Mouse (Mus musculus): ENCODE results near the gene Dnajb1. TPM values are rescaled to one million over a fixed set of nuclear protein-coding genes. Genes with fewer than 3 reads are reported as not detected.
A peak's percentile ranks its signal among the peaks of the same experiment; 100 is the strongest.

Dnajb1 gene
- polyA plus RNA-seq (2015; fragmentation: Nextera tagmentation; extraction: Ambion mirVana) = 26.1 and 28.8 TPM in 2 replicates

DNA sequence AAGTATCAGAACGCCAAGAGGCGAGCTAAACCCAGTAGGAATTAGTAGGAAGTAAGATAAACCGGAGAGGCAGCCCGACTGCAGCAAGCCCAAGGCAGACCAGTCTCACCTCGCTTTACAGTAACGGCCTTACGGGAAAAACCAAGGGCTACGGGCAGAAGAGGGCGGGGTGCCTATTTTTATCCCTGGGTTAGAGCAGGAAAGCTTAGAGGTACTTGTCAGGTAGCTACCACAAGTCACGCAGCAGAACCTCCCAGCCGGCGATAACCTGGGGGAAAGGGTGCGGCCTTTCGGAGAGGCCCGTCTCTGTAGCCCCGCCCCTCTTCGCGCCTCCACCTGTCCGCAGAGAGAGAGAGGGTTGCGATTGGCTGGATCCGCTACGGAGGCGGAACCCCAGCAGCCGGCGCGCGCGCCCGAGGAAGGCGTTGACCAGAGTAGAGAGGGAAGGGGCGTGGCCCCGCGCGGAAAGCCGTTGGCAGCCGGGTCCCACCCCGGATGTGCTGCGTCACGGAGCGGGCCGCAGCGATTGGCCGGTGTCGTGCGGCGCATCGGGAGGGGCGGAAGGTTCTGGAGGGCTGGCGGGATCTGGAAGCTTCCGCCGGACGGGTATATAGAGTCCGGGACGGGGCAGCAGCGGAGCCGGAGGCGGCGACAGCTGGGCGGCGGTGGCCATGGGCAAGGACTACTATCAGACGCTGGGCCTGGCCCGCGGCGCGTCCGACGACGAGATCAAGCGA, at the start of gene Dnajb1, which contains the start of gene Tecr:
TSS of gene Dnajb1 (plus strand) at position 533 of the 737 bp plus-strand sequence.
TSS of gene Tecr (minus strand) at position 311 of the 737 bp plus-strand sequence.
- Histone ChIP-seq H3K4me1 (replicated peaks; ENCODE audit: control insufficient read depth, insufficient read depth, low read length) (no peaks in the 10 kb centered on the region), H3K9ac (ENCODE audit: low read depth, low read length) (peak within 1 kb of the TSS; percentile 72), H3K27me3 (replicated peaks; ENCODE audit: control insufficient read depth, insufficient read depth, low read length) (no peaks in the 10 kb centered on the region), H3K4me2 (replicated peaks; ENCODE audit: low read depth) (peak within 1 kb of the TSS; percentile 69), H3K36me3 (ENCODE audit: control insufficient read depth, insufficient read depth) (peaks cover 31% of the 10 kb centered on the region), H3K27ac (ENCODE audit: low read depth, low read length) (peak within 1 kb of the TSS; percentile 94), H3K9me3 (ENCODE audit: control insufficient read depth) (no peaks in the 10 kb centered on the region), H3K4me3 (ENCODE audit: low read depth, low read length) (peak within 1 kb of the TSS; percentile 64)
- WGBS = under 1% methylated on average over 69 of the region's 69 CpGs
- TF ChIP-seq CTCF (IDR thresholded peaks at IDR 0.05; ENCODE audit: low read depth) = no peak
- peak; percentile 96 for ATAC-seq

DNA sequence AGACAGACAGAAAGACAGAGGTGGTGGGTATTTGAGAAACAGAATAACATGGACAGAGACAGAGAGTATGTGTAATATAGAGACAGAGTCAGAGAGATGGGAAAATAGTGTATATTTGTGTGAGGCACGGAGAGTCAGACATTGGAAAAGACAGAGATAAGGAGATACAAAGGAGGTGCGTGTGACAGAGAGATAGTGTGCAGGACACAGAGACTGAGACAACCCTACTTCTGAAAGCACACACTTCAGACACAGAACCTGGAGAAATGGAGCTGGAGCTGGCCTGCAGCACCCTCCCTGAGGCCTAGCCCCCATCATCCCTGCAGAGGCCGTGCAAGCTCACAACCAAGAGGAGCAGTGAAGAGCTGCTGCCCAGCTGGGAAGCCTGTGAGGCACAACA, 45.3 kb upstream of the Dnajb1 start:
- Histone ChIP-seq H3K36me3 (ENCODE audit: control insufficient read depth, insufficient read depth) (no peaks in the 10 kb centered on the region), H3K9ac (ENCODE audit: low read depth, low read length) (no peak overlapping the region), H3K4me3 (ENCODE audit: low read depth, low read length) (no peak overlapping the region), H3K27ac (ENCODE audit: low read depth, low read length) (no peak overlapping the region), H3K27me3 (replicated peaks; ENCODE audit: control insufficient read depth, insufficient read depth, low read length) (no peaks in the 10 kb centered on the region), H3K9me3 (ENCODE audit: control insufficient read depth) (no peaks in the 10 kb centered on the region), H3K4me1 (replicated peaks; ENCODE audit: control insufficient read depth, insufficient read depth, low read length) (no peaks in the 10 kb centered on the region; the same call in 1 of the 2 replicates), H3K4me2 (replicated peaks; ENCODE audit: low read depth) (no peak overlapping the region)
- no peak for ATAC-seq
- WGBS = 77% methylated on average over 3 of the region's 3 CpGs
- TF ChIP-seq CTCF (IDR thresholded peaks at IDR 0.05; ENCODE audit: low read depth) = no peak

DNA sequence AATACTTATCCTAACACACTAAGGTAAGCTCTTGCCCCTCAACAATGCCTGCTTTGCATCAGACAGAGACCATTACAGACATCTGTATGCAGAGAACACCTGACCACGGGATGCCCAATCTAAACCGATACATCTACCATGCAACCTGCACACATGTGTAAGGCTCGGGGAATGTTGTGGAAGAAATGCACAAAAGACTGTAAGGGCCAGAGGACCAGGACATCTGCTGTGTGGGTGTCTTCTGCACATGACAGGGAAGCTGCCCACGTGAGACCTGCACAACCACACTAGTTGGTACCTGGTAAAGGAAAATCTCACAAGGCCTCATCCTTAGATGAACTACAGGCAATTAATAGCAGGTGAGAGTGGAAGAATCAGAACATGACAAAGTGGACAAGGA, 44.7 kb upstream of the Dnajb1 start:
- Histone ChIP-seq H3K4me2 (replicated peaks; ENCODE audit: low read depth) (no peak overlapping the region), H3K9ac (ENCODE audit: low read depth, low read length) (no peak overlapping the region), H3K4me1 (replicated peaks; ENCODE audit: control insufficient read depth, insufficient read depth, low read length) (no peaks in the 10 kb centered on the region; the same call in 1 of the 2 replicates), H3K27ac (ENCODE audit: low read depth, low read length) (no peak overlapping the region), H3K4me3 (ENCODE audit: low read depth, low read length) (no peak overlapping the region), H3K27me3 (replicated peaks; ENCODE audit: control insufficient read depth, insufficient read depth, low read length) (no peaks in the 10 kb centered on the region), H3K36me3 (ENCODE audit: control insufficient read depth, insufficient read depth) (no peaks in the 10 kb centered on the region), H3K9me3 (ENCODE audit: control insufficient read depth) (no peaks in the 10 kb centered on the region)
- ATAC-seq = no peak
- 79% methylated on average over 4 of the region's 4 CpGs for WGBS
- no peak for TF ChIP-seq CTCF (IDR thresholded peaks at IDR 0.05; ENCODE audit: low read depth)

DNA sequence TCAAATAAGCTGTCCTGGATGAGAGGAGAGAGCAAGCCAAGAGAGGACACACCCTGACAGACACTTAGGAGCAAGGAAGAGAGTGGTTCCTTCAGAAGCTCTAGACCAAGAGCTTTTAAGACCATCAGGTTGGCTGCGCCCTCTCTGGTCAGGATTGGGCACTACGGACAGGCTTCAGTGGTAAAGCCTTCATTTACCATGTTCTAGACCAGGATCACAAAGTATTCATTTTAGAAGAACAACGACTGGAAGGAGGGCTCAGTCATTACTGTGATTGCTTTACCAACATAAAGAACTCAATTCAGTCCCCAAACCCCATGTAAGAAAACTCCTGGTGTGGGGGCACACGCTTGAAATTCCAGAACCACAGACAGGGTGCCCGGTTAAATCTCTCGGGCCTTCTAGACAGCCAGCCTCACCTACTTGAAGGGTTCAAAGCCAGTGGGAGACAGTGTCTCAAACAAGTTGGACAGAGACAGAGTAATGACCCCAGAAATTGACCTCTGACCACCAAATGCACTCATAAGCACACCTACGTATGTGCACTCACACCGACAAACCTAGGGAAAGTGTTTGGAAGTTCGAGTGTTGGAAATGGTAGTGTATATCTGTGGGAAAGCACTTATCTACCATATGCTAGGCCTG, 42.1 kb upstream of the Dnajb1 start:
- H3K9me3 ChIP-seq (ENCODE audit: control insufficient read depth) = no peaks in the 10 kb centered on the region
- peak overlapping the region; percentile 78; the same call in 1 of the 2 replicates for H3K4me2 ChIP-seq (replicated peaks; ENCODE audit: low read depth)
- no peak overlapping the region for H3K9ac ChIP-seq (ENCODE audit: low read depth, low read length)
- H3K4me3 ChIP-seq (ENCODE audit: low read depth, low read length) = no peak overlapping the region
- no peaks in the 10 kb centered on the region; the same call in 1 of the 2 replicates for H3K4me1 ChIP-seq (replicated peaks; ENCODE audit: control insufficient read depth, insufficient read depth, low read length)
- peaks cover 14% of the 10 kb centered on the region; the same call in 1 of the 2 replicates for H3K36me3 ChIP-seq (ENCODE audit: control insufficient read depth, insufficient read depth)
- no peaks in the 10 kb centered on the region for H3K27me3 ChIP-seq (replicated peaks; ENCODE audit: control insufficient read depth, insufficient read depth, low read length)
- no peak overlapping the region for H3K27ac ChIP-seq (ENCODE audit: low read depth, low read length)
- no peak for ATAC-seq
- 76% methylated on average over 9 of the region's 9 CpGs for WGBS
- TF ChIP-seq CTCF (IDR thresholded peaks at IDR 0.05; ENCODE audit: low read depth) = peak; percentile 65

DNA sequence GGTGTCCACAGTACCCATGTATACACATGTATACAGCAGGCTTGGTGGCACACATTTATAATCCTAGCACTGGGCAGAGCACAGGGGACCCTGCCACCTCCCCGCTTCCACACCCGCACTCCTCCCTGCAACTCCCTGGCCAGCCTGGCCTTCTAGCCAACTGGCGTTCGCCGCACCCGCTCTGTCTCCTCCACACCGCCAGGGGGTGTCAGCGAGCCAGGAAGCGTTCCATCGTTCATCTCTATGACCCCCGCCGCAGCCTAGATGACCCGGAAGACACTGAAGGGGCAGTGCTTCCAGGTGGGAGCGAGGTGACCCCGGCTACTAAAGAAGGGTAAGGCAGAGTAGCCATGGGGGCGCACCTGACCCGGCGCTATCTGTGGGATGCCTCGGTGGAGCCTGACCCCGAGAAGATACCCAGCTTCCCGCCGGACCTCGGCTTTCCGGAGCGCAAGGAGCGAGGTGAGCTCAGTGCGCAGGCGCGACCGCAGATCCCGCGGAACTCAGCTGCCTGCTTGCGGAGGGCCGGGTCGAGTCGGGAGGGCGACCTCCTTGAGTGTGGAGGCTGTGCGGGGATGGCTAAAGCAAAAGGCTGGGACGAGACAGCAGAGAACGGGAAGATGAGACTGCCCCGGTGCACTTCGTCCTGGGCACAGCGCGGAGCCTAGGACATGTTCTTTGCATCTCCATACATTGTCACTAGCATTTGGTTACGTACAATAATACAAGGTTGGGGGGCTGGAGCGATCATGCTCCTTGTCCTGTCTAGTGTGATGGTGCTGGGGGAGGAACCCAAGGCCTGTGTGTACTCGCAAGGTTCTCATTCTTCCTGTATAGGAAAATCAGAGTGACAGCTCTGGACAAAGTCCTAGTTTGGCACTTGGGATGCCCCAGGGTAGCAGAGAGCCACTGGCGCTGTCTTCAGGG, 41.3 kb upstream of the Dnajb1 start, which contains the start of gene Ndufb7:
TSS of gene Ndufb7 (plus strand) at position 203 of the 927 bp plus-strand sequence.
- H3K27me3 ChIP-seq (replicated peaks; ENCODE audit: control insufficient read depth, insufficient read depth, low read length) = no peaks in the 10 kb centered on the region
- WGBS = under 1% methylated on average over 48 of the region's 48 CpGs
- peak within 1 kb of the TSS; percentile 79 for H3K27ac ChIP-seq (ENCODE audit: low read depth, low read length)
- peak; percentile 84 for ATAC-seq
- peak; percentile 100 for TF ChIP-seq CTCF (IDR thresholded peaks at IDR 0.05; ENCODE audit: low read depth)
- peak within 1 kb of the TSS; percentile 78 for H3K4me3 ChIP-seq (ENCODE audit: low read depth, low read length)
- H3K9ac ChIP-seq (ENCODE audit: low read depth, low read length) = peak within 1 kb of the TSS; percentile 85
- H3K4me2 ChIP-seq (replicated peaks; ENCODE audit: low read depth) = peak within 1 kb of the TSS; percentile 78
- H3K9me3 ChIP-seq (ENCODE audit: control insufficient read depth) = no peaks in the 10 kb centered on the region
- H3K36me3 ChIP-seq (ENCODE audit: control insufficient read depth, insufficient read depth) = peaks cover 22% of the 10 kb centered on the region
- no peaks in the 10 kb centered on the region; the same call in 1 of the 2 replicates for H3K4me1 ChIP-seq (replicated peaks; ENCODE audit: control insufficient read depth, insufficient read depth, low read length)

Measured in intestine, postnatal 0 days (tissue).